Mouse (Mus musculus): ENCODE measurements around the gene Maml2. TPM values are rescaled to one million over a fixed set of nuclear protein-coding genes. Genes with fewer than 3 reads are reported as not detected.

Gene Maml2
- polyA plus RNA-seq, 1 experiment from 2014 or later: 11.4 TPM

Other genes starting within 250 kb of the Maml2 start
- 10.2 and 11.5 TPM in 2 replicates for gene Jrkl, start 52.1 kb upstream of the Maml2 start, polyA plus RNA-seq (2014; fragmentation: Nextera tagmentation; extraction: Ambion mirVana)
- 12.1 and 17.9 TPM in 2 replicates for gene Ccdc82, start 51.0 kb upstream of the Maml2 start, polyA plus RNA-seq (2014; fragmentation: Nextera tagmentation; extraction: Ambion mirVana)
- gene Gm17571, start 148.8 kb downstream of the Maml2 start, polyA plus RNA-seq (2014; fragmentation: Nextera tagmentation; extraction: Ambion mirVana): not detected in 2 replicates

All from hindbrain, embryonic 11.5 days (tissue).